Comparison of ENCODE assay signal across 12 mouse cellular contexts in genomic region chr1:63899631-63900577, GRCm38 (mm10).
DNase-seq lines count a peak whose midpoint lies in the region; ATAC-seq and TF ChIP-seq lines count a peak whose summit lies in the region.
"Had no signal": no experiment of that assay in that cellular context is flagged by ENCODE, and none has a peak within 500 bp of the region (broad histone marks: within the 10 kb centered on the region; RNA-seq: fewer than 3 reads in every experiment).

No protein-coding gene starts in this region.

- intact Hi-C loops in gastrocnemius, adult 2 months (cut with DNase I), result no loop called here

- H3K27me3 ChIP-seq in midbrain, postnatal 0 days (ENCODE audit: insufficient read depth, low read length), result no peaks in the 10 kb centered on the region
- no peaks in the 10 kb centered on the region for H3K27me3 ChIP-seq in limb, embryonic 10.5 days (ENCODE audit: low read depth, poor library complexity, severe bottlenecking)
- H3K27me3 ChIP-seq: heart, embryonic 13.5 days; limb, embryonic 15.5 days had no signal

- no peaks in the 10 kb centered on the region for H3K9me3 ChIP-seq in midbrain, postnatal 0 days (ENCODE audit: low read length)
- no peaks in the 10 kb centered on the region for H3K9me3 ChIP-seq in limb, embryonic 10.5 days (replicated peaks)
- H3K9me3 ChIP-seq: heart, embryonic 13.5 days; limb, embryonic 15.5 days had no signal

- H3K27ac ChIP-seq in gastrocnemius, adult 2 months, result peak overlapping the region; percentile 13; the same call in 1 of the 2 replicates
- H3K27ac ChIP-seq in midbrain, postnatal 0 days (ENCODE audit: low read depth, low read length), result no peak overlapping the region
- H3K27ac ChIP-seq in limb, embryonic 10.5 days, result no peak overlapping the region
- H3K27ac ChIP-seq: heart, embryonic 13.5 days; kidney, postnatal 0 days; limb, embryonic 15.5 days had no signal

- ATAC-seq in midbrain, postnatal 0 days (ENCODE audit: low FRiP score), result no peak

- no peaks in the 10 kb centered on the region for H3K4me1 ChIP-seq in midbrain, postnatal 0 days (ENCODE audit: insufficient read depth, low read length)
- peaks cover 6% of the 10 kb centered on the region; the same call in 1 of the 2 replicates for H3K4me1 ChIP-seq in limb, embryonic 10.5 days
- H3K4me1 ChIP-seq: limb, embryonic 15.5 days had no signal

- no peak overlapping the region for H3K4me3 ChIP-seq in gastrocnemius, adult 2 months
- H3K4me3 ChIP-seq in midbrain, postnatal 0 days (ENCODE audit: low read depth, low read length), result no peak overlapping the region
- no peak overlapping the region for H3K4me3 ChIP-seq in limb, embryonic 10.5 days
- H3K4me3 ChIP-seq: heart, embryonic 13.5 days; limb, embryonic 15.5 days had no signal

- 34% methylated on average over 10 of the region's 10 CpGs for WGBS in midbrain, postnatal 0 days
- 87% methylated on average over 10 of the region's 10 CpGs for WGBS in limb, embryonic 10.5 days

- H3K4me2 ChIP-seq in midbrain, postnatal 0 days (ENCODE audit: low read depth, low read length, poor library complexity, severe bottlenecking), result no peak overlapping the region
- H3K4me2 ChIP-seq: heart, embryonic 13.5 days; limb, embryonic 15.5 days had no signal

- DNase-seq in gastrocnemius, adult 2 months, result peak; percentile 24
- no peak for DNase-seq in gastrocnemius, adult 18-20 months (ENCODE audit: low spot score)
- DNase-seq in ovary, adult 18-20 months (ENCODE audit: low spot score), result peak; percentile 11
- DNase-seq in ovary, postnatal 10 days (ENCODE audit: low spot score), result no peak
- peak; percentile 66 to 78 for DNase-seq in cerebellum, postnatal 25 days
- peak; percentile 72 for DNase-seq in midbrain, postnatal 0 days (ENCODE audit: low spot score)
- DNase-seq in B cell, adult 2 months, result no peak
- no peak for DNase-seq in limb, embryonic 10.5 days (ENCODE audit: low spot score)
- DNase-seq: right cerebral cortex, postnatal 14 days had no signal

- H3K36me3 ChIP-seq in midbrain, postnatal 0 days (ENCODE audit: insufficient read depth, low read length), result no peaks in the 10 kb centered on the region
- H3K36me3 ChIP-seq in limb, embryonic 10.5 days, result no peaks in the 10 kb centered on the region
- H3K36me3 ChIP-seq: heart, embryonic 13.5 days; limb, embryonic 15.5 days had no signal

- TF ChIP-seq CTCF in gastrocnemius, adult 2 months (IDR thresholded peaks at IDR 0.05), result no peak
- no peak for TF ChIP-seq CTCF in midbrain, postnatal 0 days (IDR thresholded peaks at IDR 0.05)

- H3K9ac ChIP-seq in midbrain, postnatal 0 days (replicated peaks; ENCODE audit: low read length, poor library complexity, severe bottlenecking), result no peak overlapping the region
- H3K9ac ChIP-seq: heart, embryonic 13.5 days; limb, embryonic 15.5 days had no signal

Comparison
In these comparisons a context has a peak if more than half of its experiments do, and no peak if none do; other contexts are left out.
1. DNase-seq: peak in gastrocnemius, adult 2 months (single experiment), ovary, adult 18-20 months (single experiment), cerebellum, postnatal 25 days (2 of 2) and midbrain, postnatal 0 days (single experiment); none in gastrocnemius, adult 18-20 months (single experiment), ovary, postnatal 10 days (single experiment), B cell, adult 2 months (0 of 2) and limb, embryonic 10.5 days (single experiment).